Mouse (Mus musculus) limb, embryonic 13.5 days (tissue): Measurements from ENCODE around the gene Mipep. TPM values are rescaled to one million over a fixed set of nuclear protein-coding genes. Genes with fewer than 3 reads are reported as not detected.

ENCODE experiments used
- ATAC-seq: fragments of 200-750 bp; cut with Nextera tagmentation; 2 replicates; pipeline ENCODE4 v1.8.0; 2017; ENCODE audit warnings: low read depth, moderate number of reproducible peaks, moderate TSS enrichment; ENCODE audit not compliant: low FRiP score
- H3K27ac ChIP-seq: fragments of 300-500 bp; sonication (generic); 2 replicates; pipeline ENCODE4 v1.5.1; 2015; ENCODE audit warnings: inconsistent platforms, mild to moderate bottlenecking, moderate library complexity
- H3K27me3 ChIP-seq: fragments of 300-500 bp; sonication (generic); 2 replicates; pipeline ENCODE4 v1.6.1; 2015; ENCODE audit warnings: mild to moderate bottlenecking, inconsistent platforms
- H3K36me3 ChIP-seq: fragments of 300-500 bp; sonication (generic); 2 replicates; pipeline ENCODE4 v1.6.1; 2015; ENCODE audit warnings: inconsistent platforms, mild to moderate bottlenecking, moderate library complexity
- H3K4me1 ChIP-seq: fragments of 300-500 bp; sonication (generic); 2 replicates; pipeline ENCODE4 v1.6.1; 2015; ENCODE audit warnings: inconsistent platforms
- H3K4me2 ChIP-seq: fragments of 300-500 bp; sonication (generic); replicated peaks from 2 replicates; pipeline ENCODE4 v1.6.1; 2015; ENCODE audit warnings: inconsistent platforms, mild to moderate bottlenecking, moderate library complexity
- H3K4me3 ChIP-seq: fragments of 300-500 bp; sonication (generic); 2 replicates; pipeline ENCODE4 v1.5.1; 2015; ENCODE audit warnings: moderate library complexity, mild to moderate bottlenecking, inconsistent platforms
- H3K9ac ChIP-seq: fragments of 300-500 bp; sonication (generic); 2 replicates; pipeline ENCODE4 v1.6.1; 2015; ENCODE audit warnings: mild to moderate bottlenecking, inconsistent platforms
- H3K9me3 ChIP-seq: fragments of 300-500 bp; sonication (generic); 2 replicates; pipeline ENCODE4 v1.6.1; 2016; ENCODE audit warnings: inconsistent platforms
- WGBS: fragments of 180-500 bp; shearing (Covaris S2); methylation state at CpG from one replicate; pipeline ENCODE4 v1.1.7; 2015; 5-methylcytosine and 5-hydroxymethylcytosine counted together
- polyA plus RNA-seq: library from polyadenylated mRNA; unstranded; fragments of >200 nt; fragmentation: Nextera tagmentation; extraction: Ambion mirVana; gene quantifications from 2 replicates; pipeline ENCODE4 v1.2.1, GENCODE M21; 2015

The Mipep gene
- polyA plus RNA-seq, 1 experiment from 2014 or later: 18.4 TPM

- Histone ChIP-seq H3K27me3 (no peaks in the 10 kb centered on the region), H3K9ac (no peak overlapping the region), H3K4me3 (no peak overlapping the region), H3K36me3 (peaks cover 28% of the 10 kb centered on the region), H3K4me2 (no peak overlapping the region), H3K4me1 (peaks cover 4% of the 10 kb centered on the region; the same call in 1 of the 2 replicates), H3K27ac (no peak overlapping the region), H3K9me3 (no peaks in the 10 kb centered on the region)
- no peak for ATAC-seq
- WGBS: 89% methylated on average over 8 of the region's 8 CpGs
Measured at GRCm38 (mm10) chr14:60759097-60759496, 25.3 kb upstream of the Mipep start.

- peaks cover 22% of the 10 kb centered on the region for H3K36me3 ChIP-seq
- ATAC-seq: no peak
- no peak overlapping the region for H3K4me2 ChIP-seq
- H3K9me3 ChIP-seq: no peaks in the 10 kb centered on the region
- H3K4me3 ChIP-seq: no peak overlapping the region
- H3K9ac ChIP-seq: no peak overlapping the region
- 74% methylated on average over 10 of the region's 10 CpGs for WGBS
- H3K27me3 ChIP-seq: no peaks in the 10 kb centered on the region
- no peak overlapping the region for H3K27ac ChIP-seq
- H3K4me1 ChIP-seq: peaks cover 4% of the 10 kb centered on the region; the same call in 1 of the 2 replicates
Measured at GRCm38 (mm10) chr14:60761801-60762200, 22.6 kb upstream of the Mipep start.

GRCm38 (mm10) chr14:60762754-60763153 is 21.6 kb upstream of the Mipep start:
- H3K27me3 ChIP-seq: no peaks in the 10 kb centered on the region
- H3K36me3 ChIP-seq: peaks cover 17% of the 10 kb centered on the region
- H3K4me3 ChIP-seq: no peak overlapping the region
- H3K27ac ChIP-seq: no peak overlapping the region
- H3K9me3 ChIP-seq: no peaks in the 10 kb centered on the region
- H3K4me2 ChIP-seq: no peak overlapping the region
- ATAC-seq: no peak
- 48% methylated on average over 7 of the region's 7 CpGs for WGBS
- peaks cover 9% of the 10 kb centered on the region for H3K4me1 ChIP-seq
- no peak overlapping the region for H3K9ac ChIP-seq

DNA sequence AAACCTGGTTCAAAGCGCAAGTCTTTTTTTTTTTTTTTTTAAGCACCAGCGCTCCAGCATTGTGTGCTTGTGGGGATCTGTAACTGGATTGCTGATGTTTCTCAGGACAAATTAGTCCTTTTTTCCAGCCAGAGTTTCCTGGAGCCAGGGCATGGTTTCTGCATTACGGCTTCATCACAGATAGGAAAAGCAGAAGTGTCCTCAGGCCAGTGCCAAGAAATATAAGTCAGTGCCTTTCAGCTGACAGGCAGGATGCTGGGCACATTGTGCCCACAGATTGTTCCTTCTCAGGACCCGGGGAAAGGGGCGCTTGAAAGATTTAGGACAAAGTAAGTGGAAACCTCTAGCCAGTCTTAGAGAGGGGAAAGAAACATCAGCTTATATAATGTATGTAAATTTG is 20.6 kb upstream of the Mipep start:
- Histone ChIP-seq H3K9me3 (no peaks in the 10 kb centered on the region), H3K4me2 (no peak overlapping the region), H3K36me3 (peaks cover 17% of the 10 kb centered on the region), H3K27ac (no peak overlapping the region), H3K9ac (no peak overlapping the region), H3K4me3 (no peak overlapping the region), H3K27me3 (no peaks in the 10 kb centered on the region), H3K4me1 (peaks cover 14% of the 10 kb centered on the region)
- 76% methylated on average over 5 of the region's 5 CpGs for WGBS
- ATAC-seq: no peak

DNA sequence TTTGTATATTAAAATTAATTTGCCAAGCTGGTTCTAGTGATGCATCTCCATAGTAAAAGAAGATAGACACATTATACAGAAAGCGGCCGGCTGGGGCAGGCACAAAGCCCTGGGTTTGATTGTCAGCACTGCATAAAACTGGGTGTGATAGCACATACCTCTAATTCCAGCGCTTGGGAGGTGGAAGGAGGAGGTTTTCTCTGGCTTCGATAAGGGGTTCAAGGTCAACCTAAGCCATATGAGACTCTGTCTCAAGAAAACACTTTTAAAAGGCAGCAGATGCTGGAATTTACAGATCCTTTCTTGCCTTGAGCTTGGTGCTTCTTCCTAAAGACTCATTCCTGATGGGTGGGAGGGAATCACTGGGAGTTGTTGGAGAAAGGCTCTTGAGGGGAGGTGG is 19.8 kb upstream of the Mipep start:
- Histone ChIP-seq H3K9me3 (no peaks in the 10 kb centered on the region), H3K27ac (no peak overlapping the region), H3K27me3 (no peaks in the 10 kb centered on the region), H3K9ac (no peak overlapping the region), H3K4me3 (no peak overlapping the region), H3K4me1 (peaks cover 14% of the 10 kb centered on the region), H3K4me2 (no peak overlapping the region), H3K36me3 (peaks cover 14% of the 10 kb centered on the region)
- no peak for ATAC-seq
- 77% methylated on average over 4 of the region's 4 CpGs for WGBS

DNA sequence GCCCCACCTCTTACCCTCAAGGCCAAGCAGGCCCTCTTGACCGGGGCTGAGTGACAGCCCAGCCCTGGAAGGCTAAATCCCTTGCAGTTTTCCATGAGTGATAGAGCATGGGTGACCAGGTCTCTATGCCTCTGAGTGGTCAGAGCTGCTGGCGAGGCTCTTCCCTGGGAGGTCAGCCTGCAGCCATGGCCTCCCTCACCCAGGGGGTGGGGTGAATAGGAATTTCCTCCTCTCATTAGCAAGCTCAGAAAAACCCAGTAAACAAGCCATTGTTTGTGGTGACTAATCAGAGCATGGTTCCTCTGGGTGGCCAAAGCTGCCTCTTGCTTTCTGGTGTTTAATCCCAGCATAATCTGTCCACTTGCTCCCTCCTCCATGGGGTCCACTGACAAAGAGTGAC is 19.3 kb upstream of the Mipep start:
- Histone ChIP-seq H3K9me3 (no peaks in the 10 kb centered on the region), H3K4me2 (no peak overlapping the region), H3K4me1 (peaks cover 14% of the 10 kb centered on the region), H3K9ac (no peak overlapping the region), H3K27me3 (no peaks in the 10 kb centered on the region), H3K4me3 (no peak overlapping the region), H3K27ac (no peak overlapping the region), H3K36me3 (peaks cover 11% of the 10 kb centered on the region)
- ATAC-seq: no peak
- WGBS: 67% methylated on average over 2 of the region's 2 CpGs

DNA sequence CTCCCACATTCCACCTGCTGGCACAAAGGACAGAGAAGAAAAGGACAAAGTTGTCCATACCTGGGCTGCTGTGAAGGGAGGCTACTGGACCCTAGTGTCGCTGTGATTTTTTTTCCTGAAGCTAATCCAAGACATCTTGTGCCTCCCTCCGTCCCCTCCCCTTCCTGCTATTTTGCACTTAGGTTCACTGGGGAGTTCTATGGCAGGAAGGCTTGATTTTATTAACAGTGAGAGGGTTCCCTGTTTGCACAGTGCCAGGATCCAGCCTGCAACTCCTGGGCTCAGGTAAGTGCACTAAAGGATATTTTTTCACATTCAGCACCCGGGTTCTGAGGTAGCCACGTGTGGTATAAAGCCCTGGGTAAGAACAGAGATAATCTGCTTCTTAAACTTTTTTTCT is 16.5 kb upstream of the Mipep start, which contains the start of gene C1qtnf9:
Gene C1qtnf9 (plus strand): TSS at position 251 of the 400 bp plus-strand sequence.
- 55% methylated on average over 4 of the region's 4 CpGs for WGBS
- no peak within 1 kb of the TSS for H3K9ac ChIP-seq
- no peak within 1 kb of the TSS for H3K4me3 ChIP-seq
- H3K4me1 ChIP-seq: peaks cover 14% of the 10 kb centered on the region
- H3K27me3 ChIP-seq: no peaks in the 10 kb centered on the region
- ATAC-seq: no peak
- no peak within 1 kb of the TSS for H3K4me2 ChIP-seq
- H3K36me3 ChIP-seq: no peaks in the 10 kb centered on the region
- H3K9me3 ChIP-seq: no peaks in the 10 kb centered on the region
- H3K27ac ChIP-seq: no peak within 1 kb of the TSS

DNA sequence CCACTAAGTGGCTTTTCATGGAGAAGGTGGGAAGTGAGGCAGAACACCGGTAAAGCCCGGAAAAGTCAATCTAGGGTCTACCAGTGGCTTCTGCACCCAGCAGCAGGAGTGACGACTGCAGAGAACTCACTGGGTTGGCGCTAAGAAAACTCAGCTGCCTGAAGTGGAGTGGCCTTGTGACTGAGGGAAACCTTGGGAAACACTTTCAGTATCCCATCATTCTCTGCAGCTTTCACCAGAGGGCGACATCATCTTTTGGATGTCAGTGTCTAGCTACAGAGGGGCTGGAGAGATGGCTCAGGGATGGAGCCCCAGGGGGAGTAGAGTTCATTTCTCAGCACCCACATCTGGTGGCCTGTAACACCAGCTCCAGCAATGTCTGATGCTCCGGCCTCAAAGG is 15.0 kb upstream of the Mipep start:
- H3K27ac ChIP-seq: no peak overlapping the region
- H3K4me1 ChIP-seq: peaks cover 10% of the 10 kb centered on the region
- WGBS: 38% methylated on average over 6 of the region's 6 CpGs
- no peak overlapping the region for H3K4me3 ChIP-seq
- H3K36me3 ChIP-seq: no peaks in the 10 kb centered on the region
- ATAC-seq: no peak
- no peak overlapping the region for H3K4me2 ChIP-seq
- H3K27me3 ChIP-seq: no peaks in the 10 kb centered on the region
- H3K9me3 ChIP-seq: no peaks in the 10 kb centered on the region
- H3K9ac ChIP-seq: no peak overlapping the region

- no peak for ATAC-seq
- no peaks in the 10 kb centered on the region for H3K27me3 ChIP-seq
- H3K27ac ChIP-seq: no peak overlapping the region
- no peaks in the 10 kb centered on the region for H3K36me3 ChIP-seq
- peaks cover 10% of the 10 kb centered on the region for H3K4me1 ChIP-seq
- no peaks in the 10 kb centered on the region for H3K9me3 ChIP-seq
- no peak overlapping the region for H3K4me3 ChIP-seq
- WGBS: 66% methylated on average over 6 of the region's 6 CpGs
- peak overlapping the region; percentile 61; the same call in 1 of the 2 replicates for H3K4me2 ChIP-seq
- H3K9ac ChIP-seq: no peak overlapping the region
Measured at GRCm38 (mm10) chr14:60770594-60770993, 13.8 kb upstream of the Mipep start.

DNA sequence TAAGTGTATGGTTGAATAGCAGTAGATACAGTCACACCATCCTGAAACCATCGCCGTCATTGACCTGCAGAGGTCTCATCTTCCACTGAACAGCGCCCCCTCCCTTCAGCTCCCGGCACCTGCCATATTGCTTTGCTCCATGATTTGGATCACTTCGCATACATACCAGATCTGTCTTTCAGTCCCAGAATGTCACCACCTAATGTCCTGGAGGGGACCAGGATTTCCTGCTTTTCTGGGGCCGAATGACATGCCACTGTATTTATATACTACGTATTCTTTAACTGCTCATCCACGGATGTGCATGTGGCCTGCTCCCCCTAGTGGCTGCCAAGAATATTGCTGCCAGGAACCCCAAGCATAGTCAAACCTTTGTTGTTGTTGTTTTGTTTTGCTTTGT is 13.3 kb upstream of the Mipep start:
- ATAC-seq: peak; percentile 61
- H3K9ac ChIP-seq: 0 out of 2 replicates have a peak overlapping the region, but pooled peaks have one; percentile 35
- peak overlapping the region; percentile 61 for H3K4me2 ChIP-seq
- H3K4me1 ChIP-seq: peaks cover 10% of the 10 kb centered on the region
- H3K4me3 ChIP-seq: peak overlapping the region; percentile 36
- no peaks in the 10 kb centered on the region for H3K9me3 ChIP-seq
- H3K27ac ChIP-seq: no peak overlapping the region
- no peaks in the 10 kb centered on the region for H3K27me3 ChIP-seq
- H3K36me3 ChIP-seq: no peaks in the 10 kb centered on the region
- WGBS: 7% methylated on average over 8 of the region's 8 CpGs

DNA sequence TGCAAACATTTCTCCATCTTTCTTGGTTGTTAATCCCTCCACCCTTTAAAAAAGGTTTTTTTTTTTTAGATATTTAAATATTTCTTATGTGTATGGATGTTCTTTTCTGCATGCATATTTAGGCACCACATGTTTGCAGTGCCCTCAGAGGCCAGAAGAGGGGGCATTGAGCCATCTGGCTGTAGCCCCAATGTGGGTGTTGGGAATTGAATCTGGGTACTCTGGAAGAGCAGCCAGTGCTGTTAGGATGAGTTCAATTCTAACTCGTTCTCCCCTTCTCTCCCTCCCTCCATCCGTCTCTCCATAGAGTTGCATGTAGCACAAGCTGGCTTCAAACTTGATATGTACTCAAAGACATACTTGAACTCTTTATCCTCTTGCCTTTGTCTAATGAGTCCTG is 10.9 kb upstream of the Mipep start:
- no peak overlapping the region for H3K4me3 ChIP-seq
- no peak overlapping the region for H3K4me2 ChIP-seq
- H3K36me3 ChIP-seq: no peaks in the 10 kb centered on the region
- no peak for ATAC-seq
- no peaks in the 10 kb centered on the region for H3K9me3 ChIP-seq
- H3K27ac ChIP-seq: no peak overlapping the region
- H3K27me3 ChIP-seq: no peaks in the 10 kb centered on the region
- no peaks in the 10 kb centered on the region; the same call in 1 of the 2 replicates for H3K4me1 ChIP-seq
- H3K9ac ChIP-seq: no peak overlapping the region
- WGBS: 81% methylated on average over 2 of the region's 2 CpGs

- Histone ChIP-seq H3K9ac (no peak overlapping the region), H3K4me1 (no peaks in the 10 kb centered on the region), H3K36me3 (no peaks in the 10 kb centered on the region), H3K9me3 (no peaks in the 10 kb centered on the region), H3K27ac (no peak overlapping the region), H3K27me3 (0 out of 2 replicates have a peak, but pooled peaks cover 2% of the 10 kb centered on the region), H3K4me3 (no peak overlapping the region), H3K4me2 (no peak overlapping the region)
- no peak for ATAC-seq
- WGBS: 88% methylated on average over 8 of the region's 8 CpGs
Measured at GRCm38 (mm10) chr14:60776521-60776920, 7.9 kb upstream of the Mipep start.

DNA sequence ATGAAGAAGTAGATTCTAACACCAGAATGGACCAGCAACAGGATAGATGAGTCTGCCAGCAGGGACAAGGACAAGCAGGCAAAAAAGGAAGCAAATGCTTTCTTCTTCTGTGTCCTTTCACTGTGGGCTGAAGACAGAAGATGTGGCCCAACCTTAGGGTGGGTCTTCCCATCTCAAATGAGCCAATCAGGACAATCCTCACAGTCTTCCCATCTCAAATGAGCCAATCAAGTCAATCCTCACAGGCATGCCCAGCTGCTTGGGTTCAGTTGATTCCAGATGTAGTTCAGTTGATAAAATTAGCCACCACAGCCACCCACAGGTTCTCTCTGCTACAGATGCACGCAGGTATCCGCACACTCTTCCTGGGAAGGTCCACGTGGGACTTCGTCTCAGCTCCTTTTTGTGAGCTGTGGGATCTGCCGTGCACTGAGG is 6.9 kb upstream of the Mipep start:
- H3K4me1 ChIP-seq: no peaks in the 10 kb centered on the region
- no peak for ATAC-seq
- H3K27me3 ChIP-seq: 0 out of 2 replicates have a peak, but pooled peaks cover 6% of the 10 kb centered on the region
- H3K9ac ChIP-seq: no peak overlapping the region
- H3K4me3 ChIP-seq: no peak overlapping the region
- 78% methylated on average over 5 of the region's 5 CpGs for WGBS
- H3K27ac ChIP-seq: no peak overlapping the region
- no peaks in the 10 kb centered on the region for H3K36me3 ChIP-seq
- no peaks in the 10 kb centered on the region for H3K9me3 ChIP-seq
- no peak overlapping the region for H3K4me2 ChIP-seq
